Mouse (Mus musculus) intestine, postnatal 0 days (tissue): ENCODE measurements around the gene Kif9. TPM values are rescaled to one million over a fixed set of nuclear protein-coding genes. Genes with fewer than 3 reads are reported as not detected.

Experiments used
- ATAC-seq: fragments of 200-750 bp; cut with Nextera tagmentation; 2 replicates; pipeline ENCODE4 v1.8.0; 2017; ENCODE audit warnings: mild to moderate bottlenecking, moderate TSS enrichment, moderate library complexity
- H3K27ac ChIP-seq: fragments of 300-500 bp; sonication (generic); 2 replicates; pipeline ENCODE4 v1.5.1; 2014; ENCODE audit warnings: mild to moderate bottlenecking, low read depth, low read length, moderate library complexity
- H3K27me3 ChIP-seq: fragments of 300-500 bp; sonication (generic); replicated peaks from 2 replicates; pipeline ENCODE4 v1.6.1; 2014; ENCODE audit warnings: low read length, mixed read lengths; ENCODE audit not compliant: control insufficient read depth, insufficient read depth
- H3K36me3 ChIP-seq: fragments of 300-500 bp; sonication (generic); 2 replicates; pipeline ENCODE4 v1.6.1; 2014; ENCODE audit warnings: mild to moderate bottlenecking, moderate library complexity; ENCODE audit not compliant: control insufficient read depth, insufficient read depth
- H3K4me1 ChIP-seq: fragments of 300-500 bp; sonication (generic); replicated peaks from 2 replicates; pipeline ENCODE4 v1.6.1; 2014; ENCODE audit warnings: antibody characterized with exemption, low read length, mixed read lengths; ENCODE audit not compliant: control insufficient read depth, insufficient read depth
- H3K4me2 ChIP-seq: fragments of 300-500 bp; sonication (generic); replicated peaks from 2 replicates; pipeline ENCODE4 v1.6.1; 2014; ENCODE audit warnings: low read depth, mild to moderate bottlenecking, moderate library complexity
- H3K4me3 ChIP-seq: fragments of 300-500 bp; sonication (generic); 2 replicates; pipeline ENCODE4 v1.5.1; 2014; ENCODE audit warnings: low read depth, low read length
- H3K9ac ChIP-seq: fragments of 300-500 bp; sonication (generic); 2 replicates; pipeline ENCODE4 v1.6.1; 2014; ENCODE audit warnings: mild to moderate bottlenecking, low read depth, low read length
- H3K9me3 ChIP-seq: fragments of 300-500 bp; sonication (generic); 2 replicates; pipeline ENCODE4 v1.6.1; 2016; ENCODE audit warnings: mixed run types; ENCODE audit not compliant: control insufficient read depth
- CTCF ChIP-seq: sonication (generic); IDR thresholded peaks from 2 replicates; pipeline ENCODE4 v1.5.1; 2016; ENCODE audit warnings: low read depth, mild to moderate bottlenecking, control low read depth, antibody characterized with exemption, moderate library complexity
- WGBS: fragments of 180-500 bp; shearing (Covaris S2); extraction: QIAGEN DNeasy Blood & Tissue Kit; methylation state at CpG from one replicate; pipeline ENCODE4 v1.1.7; 2014; 5-methylcytosine and 5-hydroxymethylcytosine counted together
- polyA plus RNA-seq: library from polyadenylated mRNA; unstranded; fragments of >200 nt; fragmentation: Nextera tagmentation; extraction: Ambion mirVana; gene quantifications from 2 replicates; pipeline ENCODE4 v1.2.1, GENCODE M21; 2015

Kif9 gene
- 0.17 and 0.43 TPM in 2 replicates for polyA plus RNA-seq

- no peaks in the 10 kb centered on the region for H3K27me3 ChIP-seq
- no peaks in the 10 kb centered on the region for H3K9me3 ChIP-seq
- peak within 1 kb of the TSS; percentile 78 for H3K9ac ChIP-seq
- H3K4me3 ChIP-seq, result peak within 1 kb of the TSS; percentile 78
- peak within 1 kb of the TSS; percentile 65 for H3K27ac ChIP-seq
- peak within 1 kb of the TSS; percentile 86 for H3K4me2 ChIP-seq
- no peaks in the 10 kb centered on the region for H3K36me3 ChIP-seq
- peak; percentile 98 for ATAC-seq
- under 1% methylated on average over 53 of the region's 53 CpGs for WGBS
- peak; percentile 15; the same call in 1 of the 2 replicates for TF ChIP-seq CTCF
- peaks cover 4% of the 10 kb centered on the region; the same call in 1 of the 2 replicates for H3K4me1 ChIP-seq
Observed at GRCm38 (mm10) chr9:110476124-110477091, at the start of gene Kif9, which contains the start of gene Klhl18. Kif9 (plus strand) TSS chr9:110476958. Klhl18 (minus strand) TSS chr9:110476694.

- Histone ChIP-seq H3K9ac (no peak overlapping the region), H3K27me3 (no peaks in the 10 kb centered on the region)
- 76% methylated on average over 8 of the region's 8 CpGs for WGBS
Observed at GRCm38 (mm10) chr9:110431241-110431640, 45.5 kb upstream of the Kif9 start.

GRCm38 (mm10) chr9:110433045-110433444, 43.7 kb upstream of the Kif9 start:
- peaks cover 72% of the 10 kb centered on the region for H3K36me3 ChIP-seq
- ATAC-seq, result no peak

More at GRCm38 (mm10) chr9:110431241-110431640, 45.5 kb upstream of the Kif9 start:
- Histone ChIP-seq H3K27ac (no peak overlapping the region), H3K36me3 (peaks cover 76% of the 10 kb centered on the region), H3K4me2 (no peak overlapping the region), H3K4me3 (no peak overlapping the region), H3K9me3 (no peaks in the 10 kb centered on the region), H3K4me1 (no peaks in the 10 kb centered on the region)
- no peak for ATAC-seq
- TF ChIP-seq CTCF, result no peak

GRCm38 (mm10) chr9:110436041-110436440, 40.7 kb upstream of the Kif9 start:
- no peak for TF ChIP-seq CTCF

More at GRCm38 (mm10) chr9:110433045-110433444, 43.7 kb upstream of the Kif9 start:
- no peak for TF ChIP-seq CTCF
- Histone ChIP-seq H3K4me3 (no peak overlapping the region), H3K4me2 (no peak overlapping the region), H3K9ac (no peak overlapping the region), H3K27ac (no peak overlapping the region), H3K9me3 (no peaks in the 10 kb centered on the region), H3K27me3 (no peaks in the 10 kb centered on the region), H3K4me1 (no peaks in the 10 kb centered on the region)
- 95% methylated on average over 2 of the region's 2 CpGs for WGBS

GRCm38 (mm10) chr9:110440049-110440448, 36.7 kb upstream of the Kif9 start:
- no peak overlapping the region for H3K4me2 ChIP-seq
- no peaks in the 10 kb centered on the region for H3K9me3 ChIP-seq
- peak; percentile 19; the same call in 1 of the 2 replicates for ATAC-seq
- peaks cover 26% of the 10 kb centered on the region for H3K36me3 ChIP-seq
- 63% methylated on average over 4 of the region's 5 CpGs for WGBS
- no peaks in the 10 kb centered on the region for H3K4me1 ChIP-seq
- no peak overlapping the region for H3K9ac ChIP-seq
- no peak overlapping the region for H3K4me3 ChIP-seq
- H3K27ac ChIP-seq, result no peak overlapping the region
- TF ChIP-seq CTCF, result 0 out of 2 replicates have a peak, but pooled peaks have one; percentile 29
- no peaks in the 10 kb centered on the region for H3K27me3 ChIP-seq

More at GRCm38 (mm10) chr9:110436041-110436440, 40.7 kb upstream of the Kif9 start:
- no peak overlapping the region for H3K4me3 ChIP-seq
- no peaks in the 10 kb centered on the region for H3K27me3 ChIP-seq
- ATAC-seq, result no peak
- H3K9me3 ChIP-seq, result no peaks in the 10 kb centered on the region
- H3K4me2 ChIP-seq, result no peak overlapping the region
- no peaks in the 10 kb centered on the region for H3K4me1 ChIP-seq
- H3K27ac ChIP-seq, result no peak overlapping the region
- peaks cover 49% of the 10 kb centered on the region for H3K36me3 ChIP-seq
- 97% methylated on average over 11 of the region's 11 CpGs for WGBS
- H3K9ac ChIP-seq, result no peak overlapping the region

- Histone ChIP-seq H3K36me3 (peaks cover 21% of the 10 kb centered on the region), H3K4me1 (no peaks in the 10 kb centered on the region)
- ATAC-seq, result no peak
Observed at GRCm38 (mm10) chr9:110440559-110440958, 36.2 kb upstream of the Kif9 start.

More at GRCm38 (mm10) chr9:110440559-110440958, 36.2 kb upstream of the Kif9 start:
- no peak for TF ChIP-seq CTCF
- H3K4me2 ChIP-seq, result no peak overlapping the region
- H3K9me3 ChIP-seq, result no peaks in the 10 kb centered on the region
- 88% methylated on average over 6 of the region's 6 CpGs for WGBS
- no peak overlapping the region for H3K4me3 ChIP-seq
- H3K9ac ChIP-seq, result no peak overlapping the region
- no peaks in the 10 kb centered on the region for H3K27me3 ChIP-seq
- H3K27ac ChIP-seq, result no peak overlapping the region
